ENCODE assay signal across 7 mouse cellular contexts in the genomic region with DNA sequence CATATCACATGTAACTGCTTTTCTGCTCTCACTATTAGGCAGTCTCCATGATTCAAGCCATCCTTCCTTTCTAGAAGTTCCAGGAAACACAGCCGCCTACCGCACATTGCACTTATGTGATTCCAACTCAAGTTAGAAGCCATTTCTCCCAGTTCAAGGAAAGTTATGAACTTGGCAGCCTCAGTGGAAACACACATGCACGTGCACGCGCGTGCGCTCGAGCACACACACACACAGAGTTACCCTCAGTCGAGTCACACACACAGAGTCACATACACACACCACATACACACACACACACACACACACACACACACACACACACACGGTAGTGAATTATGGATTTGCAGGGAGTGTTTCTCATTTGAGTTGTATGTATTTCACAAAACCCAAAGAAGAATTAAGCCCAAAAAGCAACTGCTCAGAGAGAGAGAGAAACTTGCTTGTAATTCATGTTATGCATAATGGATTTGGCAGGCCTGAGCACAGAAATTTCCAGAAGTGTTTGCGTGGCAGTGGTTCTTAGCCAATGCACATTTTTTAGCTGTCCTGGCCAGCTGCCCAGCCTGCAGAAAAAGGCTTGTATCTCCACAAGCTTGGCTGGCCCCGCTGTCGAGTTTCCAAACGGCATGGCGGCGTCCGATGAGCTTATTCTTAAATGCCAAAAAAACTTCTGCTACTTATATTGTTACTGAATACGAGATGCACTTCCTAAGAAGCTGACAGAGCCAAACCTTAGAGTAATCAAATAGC. TPM values are rescaled to one million over a fixed set of nuclear protein-coding genes. Genes with fewer than 3 reads are reported as not detected.
DNase-seq lines count a peak whose midpoint lies in the region.

No protein-coding gene starts in this region.

- peak; percentile 84 to 94 for DNase-seq in adrenal gland, adult (ENCODE audit: inconsistent age in 2 of 2, low spot score in 1 of 2)
- DNase-seq in adrenal gland, postnatal 4 days (ENCODE audit: low spot score in 2 of 2) = peak; percentile 56 to 59
- DNase-seq in gastrocnemius, adult 8-10 months (ENCODE audit: low spot score in 2 of 2) = peak; percentile 54 to 79
- DNase-seq in kidney, adult 11 months = peak; percentile 86
- peak; percentile 86 to 88 for DNase-seq in left cerebral cortex, postnatal 36 days (ENCODE audit: low spot score in 2 of 2)
- peak; percentile 91 for DNase-seq in right cerebral cortex, postnatal 14 days
- no peak for DNase-seq in thymus, postnatal 10 days (ENCODE audit: low spot score in 2 of 2)

- intact Hi-C loops in left cerebral cortex, postnatal 36 days (cut with DNase I) = no loop called here

RNA-seq across cellular contexts. Expression of gene Tarbp1, which starts 49.5 kb away (rescaled TPM):
- total RNA-seq in adrenal gland, postnatal 4 days (2021) = 10 to 100 TPM; 11.0 to 11.2 TPM
- 1 to 10 TPM; 4.7 to 6.1 (median 5.4) TPM for total RNA-seq in gastrocnemius, adult 8-10 months (2022)
- 1 to 10 TPM; 3.1 to 4.4 TPM for total RNA-seq in left cerebral cortex, postnatal 36 days (2021)

Comparison
In these comparisons a context has a peak if more than half of its experiments do, and no peak if none do; other contexts are left out.
1. DNase-seq: peak in adrenal gland, adult (2 of 2), adrenal gland, postnatal 4 days (2 of 2), gastrocnemius, adult 8-10 months (2 of 2), kidney, adult 11 months (single experiment), left cerebral cortex, postnatal 36 days (2 of 2) and right cerebral cortex, postnatal 14 days (single experiment); none in thymus, postnatal 10 days (0 of 2).